In the genomic region with DNA sequence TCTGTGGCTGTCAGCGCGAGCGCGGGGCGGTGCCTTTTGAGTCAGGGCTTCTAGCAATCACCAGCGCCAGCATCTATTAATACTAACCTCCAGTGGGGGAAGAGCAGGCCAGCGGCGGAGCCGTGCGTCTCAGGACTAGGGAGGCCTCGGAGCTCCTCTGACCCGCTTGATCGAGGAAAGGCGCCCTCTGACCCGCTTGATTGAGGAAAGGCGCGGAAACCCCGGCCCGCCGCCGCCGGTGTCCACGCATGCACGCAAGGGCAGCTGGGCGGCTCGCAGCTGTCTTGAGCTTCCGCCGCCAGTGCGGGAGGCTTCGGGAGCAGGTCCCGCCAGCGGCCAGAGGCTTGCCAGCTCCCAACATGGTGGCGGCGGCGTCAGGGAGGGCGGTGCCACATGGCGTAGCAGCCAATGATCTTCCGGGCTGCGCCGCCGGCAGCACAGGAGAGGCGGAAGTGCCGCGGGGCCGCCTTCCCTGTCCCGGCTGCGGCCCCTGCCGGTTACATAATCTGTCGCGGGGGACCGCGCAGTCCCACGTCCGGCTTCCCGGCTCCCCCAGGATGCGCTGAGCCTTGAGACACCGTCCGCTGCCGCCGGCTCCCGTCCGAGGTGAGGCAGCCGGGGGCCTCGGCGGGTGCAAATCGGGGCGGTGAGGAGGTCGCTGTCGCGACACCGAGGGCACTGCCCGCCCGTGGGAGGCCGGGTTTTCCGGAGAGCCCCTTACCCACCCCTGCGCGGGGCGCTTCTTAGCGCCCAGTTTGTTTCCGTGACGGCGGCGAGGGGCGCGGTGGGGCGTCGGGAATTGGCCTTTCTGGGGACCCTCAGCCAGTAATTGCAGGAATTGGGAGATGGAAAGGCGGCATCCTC, we compare ENCODE assay signal across 8 mouse cellular contexts. TPM values are rescaled to one million over a fixed set of nuclear protein-coding genes. Genes with fewer than 3 reads are reported as not detected.
A peak's percentile ranks its signal among the peaks of the same experiment; 100 is the strongest.
DNase-seq lines count a peak whose midpoint lies in the region; ATAC-seq and TF ChIP-seq lines count a peak whose summit lies in the region.

Gene Zfp597, minus strand, starts transcription at position 361 of the 864 bp plus-strand sequence.
Gene Gm20695, plus strand, starts transcription at position 448 of the 864 bp plus-strand sequence.

- TF ChIP-seq EP300 in ES-Bruce4 (IDR thresholded peaks at IDR 0.05; ENCODE audit: insufficient read depth, low read depth, low read length): no peak

- TF ChIP-seq CTCF in ES-Bruce4 (IDR thresholded peaks at IDR 0.05; ENCODE audit: low read depth, low read length): no peak
- no peak for TF ChIP-seq CTCF in lung, adult 2 months (IDR thresholded peaks at IDR 0.05; ENCODE audit: insufficient read depth, low read length)

- H3K4me3 ChIP-seq in ES-Bruce4 (ENCODE audit: low read depth, low read length): peak within 1 kb of the TSS; percentile 89
- H3K4me3 ChIP-seq in forebrain, embryonic 14.5 days (ENCODE audit: low read depth, low read length): peak within 1 kb of the TSS; percentile 91
- H3K4me3 ChIP-seq in lung, adult 2 months (replicated peaks; ENCODE audit: extremely low read depth, low read depth, low read length): peak within 1 kb of the TSS; percentile 77

- intact Hi-C loops in heart, postnatal 25 days (cut with DNase I): loop anchor here (1.0 to 5.0 kb wide), 2 partner anchors 24 to 37 kb away; partner anchors contain the start of genes 1700037C18Rik, Cluap1 and Zfp174

- no peaks in the 10 kb centered on the region for H3K27me3 ChIP-seq in ES-Bruce4 (ENCODE audit: control insufficient read depth, insufficient read depth, low read length, poor library complexity, severe bottlenecking)
- no peaks in the 10 kb centered on the region for H3K27me3 ChIP-seq in forebrain, embryonic 14.5 days (replicated peaks; ENCODE audit: control insufficient read depth, insufficient read depth, low read length)

- no peak for TF ChIP-seq POLR2A in ES-Bruce4 (IDR thresholded peaks at IDR 0.05; ENCODE audit: insufficient read depth, low read length)
- TF ChIP-seq POLR2A in lung, adult 2 months (IDR thresholded peaks at IDR 0.05; ENCODE audit: borderline replicate concordance, extremely low read depth, low read depth, low read length): peak; percentile 63; the same call in 1 of the 2 replicates

- no peaks in the 10 kb centered on the region for H3K4me1 ChIP-seq in ES-Bruce4 (ENCODE audit: control insufficient read depth, insufficient read depth, low read length)
- peaks cover 12% of the 10 kb centered on the region for H3K4me1 ChIP-seq in forebrain, embryonic 14.5 days (ENCODE audit: control insufficient read depth, insufficient read depth, low read length)
- H3K4me1 ChIP-seq in lung, adult 2 months (ENCODE audit: control insufficient read depth, insufficient read depth, low read length): peaks cover 9% of the 10 kb centered on the region

- no peaks in the 10 kb centered on the region for H3K36me3 ChIP-seq in ES-Bruce4 (ENCODE audit: control insufficient read depth, insufficient read depth, low read length, poor library complexity, severe bottlenecking)
- H3K36me3 ChIP-seq in forebrain, embryonic 14.5 days (ENCODE audit: control insufficient read depth, insufficient read depth, low read length): peaks cover 11% of the 10 kb centered on the region; the same call in 1 of the 2 replicates

- peak within 1 kb of the TSS; percentile 79 for H3K9ac ChIP-seq in ES-Bruce4 (ENCODE audit: low read depth, poor library complexity, severe bottlenecking)
- peak within 1 kb of the TSS; percentile 90 for H3K9ac ChIP-seq in forebrain, embryonic 14.5 days (ENCODE audit: low read length)

- ATAC-seq in cerebellum, adult (ENCODE audit: insufficient number of reproducible peaks, low FRiP score, low TSS enrichment): peak; percentile 98
- peak; percentile 99 for ATAC-seq in forebrain, embryonic 14.5 days
- ATAC-seq in neutrophil, adult 5-6 weeks (ENCODE audit: extremely low read depth, insufficient number of reproducible peaks, low FRiP score, poor library complexity, severe bottlenecking): peak; percentile 98

- H3K9me3 ChIP-seq in ES-Bruce4 (replicated peaks; ENCODE audit: control insufficient read depth, insufficient read depth, low read length, poor library complexity, severe bottlenecking): no peaks in the 10 kb centered on the region
- no peaks in the 10 kb centered on the region for H3K9me3 ChIP-seq in forebrain, embryonic 14.5 days (replicated peaks; ENCODE audit: control insufficient read depth, low read length)

- H3K27ac ChIP-seq in ES-Bruce4 (ENCODE audit: insufficient read depth, low read length): no peak within 1 kb of the TSS
- H3K27ac ChIP-seq in forebrain, embryonic 14.5 days (ENCODE audit: low read depth, low read length): peak within 1 kb of the TSS; percentile 94

- under 1% methylated on average over 80 of the region's 88 CpGs for WGBS in forebrain, embryonic 14.5 days
- under 1% methylated on average over 88 of the region's 88 CpGs for WGBS in lung, adult 2 months

- DNase-seq in forebrain, embryonic 14.5 days (ENCODE audit: low spot score): peak; percentile 97
- DNase-seq in heart, postnatal 25 days (ENCODE audit: low spot score): peak; percentile 92
- DNase-seq in layer of hippocampus, adult 18-20 months (ENCODE audit: low spot score in 2 of 2): peak; percentile 93 to 95
- DNase-seq in lung, adult 2 months: peak; percentile 95
- peak; percentile 88 to 90 for DNase-seq in thymus, adult 18-20 months

- peak within 1 kb of the TSS; percentile 76 for H3K4me2 ChIP-seq in forebrain, embryonic 14.5 days (ENCODE audit: low read length)

RNA-seq across cellular contexts. Expression of gene Zfp597, which starts in this region (rescaled TPM):
- 6.4 and 6.9 TPM in 2 replicates for polyA plus RNA-seq in ES-Bruce4 (2011; ENCODE audit: insufficient read depth, insufficient read length, low read depth, missing spikeins)
- polyA plus RNA-seq in forebrain, embryonic 14.5 days (2014; fragmentation: Nextera tagmentation; extraction: Ambion mirVana): 12.6 and 14.3 TPM in 2 replicates
- total RNA-seq in heart, postnatal 25 days (2021): 10 to 100 TPM in 1 of 2 experiments, 1 to 10 TPM in 1; 9.6 to 13.5 TPM
- total RNA-seq in layer of hippocampus, adult 18-20 months (2021): 10 to 100 TPM; 20.6 to 22.9 TPM
- polyA plus RNA-seq in lung, adult 2 months (2012; rRNA removed): 3.4 and 3.5 TPM in 2 replicates
- total RNA-seq in neutrophil, adult 5-6 weeks (2017): 55.5 and 60.9 TPM in 2 replicates

RNA-seq across cellular contexts. Expression of gene Gm20695, which starts in this region (rescaled TPM):
- not detected in 2 replicates for polyA plus RNA-seq in ES-Bruce4 (2011; ENCODE audit: insufficient read depth, insufficient read length, low read depth, missing spikeins)
- 2.6 and 4.1 TPM in 2 replicates for polyA plus RNA-seq in forebrain, embryonic 14.5 days (2014; fragmentation: Nextera tagmentation; extraction: Ambion mirVana)
- not detected for total RNA-seq in heart, postnatal 25 days (2021)
- not detected for total RNA-seq in layer of hippocampus, adult 18-20 months (2021)
- polyA plus RNA-seq in lung, adult 2 months (2012; rRNA removed): 0.12 and 0.14 TPM in 2 replicates
- total RNA-seq in neutrophil, adult 5-6 weeks (2017): 3.2 and 7.3 TPM in 2 replicates
